Mouse (Mus musculus): ENCODE results near the gene Tmem119. TPM values are rescaled to one million over a fixed set of nuclear protein-coding genes. Genes with fewer than 3 reads are reported as not detected.

Tmem119 gene
- polyA plus RNA-seq, 1 experiment from 2014 or later = 13.0 TPM

DNA sequence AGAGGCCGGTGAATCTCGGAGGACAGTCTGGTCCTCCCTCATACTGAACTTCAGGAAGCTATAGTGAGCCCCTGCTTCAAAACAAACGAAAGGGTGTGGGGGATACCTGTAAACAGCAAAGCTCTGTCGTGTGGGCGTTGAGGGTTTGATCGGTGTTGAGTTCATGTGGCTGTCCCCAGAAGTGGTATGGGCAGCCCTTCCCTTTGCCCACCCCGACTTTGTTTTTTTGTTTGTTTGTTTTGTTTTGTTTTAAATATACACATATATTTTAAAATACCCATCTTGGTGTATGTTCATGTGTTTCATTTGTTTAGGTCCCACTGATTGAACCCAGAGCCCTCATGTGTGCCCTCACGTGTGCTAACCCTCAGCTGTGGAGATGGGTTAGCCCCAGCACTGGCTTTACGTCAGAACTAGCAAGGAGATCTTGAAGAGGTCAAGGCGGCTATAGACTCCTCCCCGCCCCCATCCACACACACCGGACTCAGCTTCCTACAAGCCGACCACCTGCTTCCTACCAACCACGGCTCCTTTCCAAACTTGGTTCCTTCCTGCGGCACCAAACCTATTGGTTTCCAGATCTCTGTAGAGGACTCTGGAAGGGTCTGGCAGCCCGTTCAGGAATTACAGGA is 33.1 kb upstream of the Tmem119 start:
- 60% methylated on average over 16 of the region's 16 CpGs for WGBS
- H3K36me3 ChIP-seq = no peaks in the 10 kb centered on the region
- no peak overlapping the region for H3K4me2 ChIP-seq
- H3K4me3 ChIP-seq = no peak overlapping the region
- no peak overlapping the region for H3K27ac ChIP-seq (ENCODE audit: poor library complexity, severe bottlenecking)
- H3K4me1 ChIP-seq (replicated peaks) = peaks cover 6% of the 10 kb centered on the region; the same call in 1 of the 2 replicates
- H3K9me3 ChIP-seq (replicated peaks) = no peaks in the 10 kb centered on the region
- no peaks in the 10 kb centered on the region for H3K27me3 ChIP-seq (replicated peaks)
- no peak for ATAC-seq (ENCODE audit: insufficient number of reproducible peaks, low FRiP score)
- H3K9ac ChIP-seq = no peak overlapping the region

DNA sequence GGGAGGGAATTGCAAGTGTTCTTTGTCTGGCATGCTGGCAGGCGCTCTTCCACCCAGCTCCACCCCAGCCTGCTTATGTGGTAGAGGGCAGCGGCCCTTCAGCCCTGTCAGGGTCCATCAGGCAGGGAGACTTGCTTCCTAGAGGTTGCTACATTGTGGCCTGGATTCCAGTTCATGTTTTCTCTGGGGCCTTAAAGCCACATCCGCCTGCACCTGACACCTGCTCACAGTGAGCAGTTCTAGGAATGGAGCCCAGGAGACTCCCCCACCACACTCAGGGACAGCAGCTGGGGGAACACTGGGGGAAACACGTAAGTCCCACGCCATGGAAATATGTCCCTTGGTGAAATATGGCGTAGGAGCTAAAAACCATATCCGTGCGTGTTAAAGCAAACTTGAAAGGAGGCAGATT is 32.2 kb upstream of the Tmem119 start, which contains the start of gene Selplg:
Gene Selplg (minus strand): TSS at position 155 of the 412 bp plus-strand sequence.
- Histone ChIP-seq H3K4me1 (replicated peaks) (peaks cover 6% of the 10 kb centered on the region; the same call in 1 of the 2 replicates), H3K9me3 (replicated peaks) (no peaks in the 10 kb centered on the region), H3K4me2 (no peak within 1 kb of the TSS), H3K27ac (ENCODE audit: poor library complexity, severe bottlenecking) (no peak within 1 kb of the TSS), H3K27me3 (replicated peaks) (no peaks in the 10 kb centered on the region), H3K4me3 (no peak within 1 kb of the TSS), H3K9ac (no peak within 1 kb of the TSS), H3K36me3 (no peaks in the 10 kb centered on the region)
- WGBS = 48% methylated on average over 8 of the region's 8 CpGs
- no peak for ATAC-seq (ENCODE audit: insufficient number of reproducible peaks, low FRiP score)

DNA sequence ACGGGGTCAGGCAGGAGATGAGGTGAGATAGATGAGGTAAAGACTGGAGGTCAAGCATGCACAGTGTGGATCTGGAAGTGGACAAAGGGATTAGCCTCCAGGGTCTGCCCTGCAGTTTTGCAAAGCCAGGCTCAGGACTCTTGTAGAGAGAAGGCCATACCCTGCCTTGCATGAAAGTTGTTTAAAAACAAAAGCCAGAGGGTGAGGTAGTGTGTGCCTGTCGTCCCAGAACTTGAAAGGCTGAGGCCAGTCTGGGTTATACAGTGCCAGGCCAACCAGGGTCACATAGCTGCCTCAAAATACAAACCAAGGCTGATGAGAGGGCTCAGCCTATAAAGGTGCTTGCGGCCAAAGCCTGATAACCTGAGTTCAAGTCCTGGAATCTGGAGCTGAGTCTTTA is 31.4 kb upstream of the Tmem119 start:
- peaks cover 6% of the 10 kb centered on the region; the same call in 1 of the 2 replicates for H3K4me1 ChIP-seq (replicated peaks)
- WGBS = 73% methylated on average over 3 of the region's 3 CpGs
- ATAC-seq (ENCODE audit: insufficient number of reproducible peaks, low FRiP score) = no peak
- no peak overlapping the region for H3K4me2 ChIP-seq
- no peaks in the 10 kb centered on the region for H3K9me3 ChIP-seq (replicated peaks)
- no peak overlapping the region for H3K9ac ChIP-seq
- H3K4me3 ChIP-seq = no peak overlapping the region
- no peak overlapping the region for H3K27ac ChIP-seq (ENCODE audit: poor library complexity, severe bottlenecking)
- H3K27me3 ChIP-seq (replicated peaks) = no peaks in the 10 kb centered on the region; the same call in 1 of the 2 replicates
- no peaks in the 10 kb centered on the region for H3K36me3 ChIP-seq

DNA sequence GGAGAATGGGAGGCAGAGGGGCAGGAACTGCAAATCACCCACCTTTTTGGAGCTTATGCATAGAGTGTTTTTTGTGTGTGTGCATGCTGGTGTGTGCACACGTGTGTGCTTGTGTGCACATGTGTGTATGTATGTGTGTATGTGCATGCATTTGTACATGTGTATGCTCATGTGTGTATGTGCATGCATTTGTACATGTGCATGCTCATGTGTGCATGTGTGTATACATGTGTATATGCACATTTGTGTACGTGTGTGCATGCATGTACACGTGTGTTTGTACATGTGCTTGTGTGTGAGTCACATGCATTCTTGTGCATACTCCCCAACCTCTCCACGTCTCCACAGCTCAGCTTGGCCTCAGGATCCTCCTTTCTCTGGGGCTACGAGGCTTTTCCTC is 30.5 kb upstream of the Tmem119 start:
- Histone ChIP-seq H3K9ac (no peak overlapping the region), H3K4me1 (replicated peaks) (peaks cover 6% of the 10 kb centered on the region; the same call in 1 of the 2 replicates), H3K27ac (ENCODE audit: poor library complexity, severe bottlenecking) (no peak overlapping the region), H3K4me3 (no peak overlapping the region), H3K27me3 (replicated peaks) (no peaks in the 10 kb centered on the region; the same call in 1 of the 2 replicates), H3K9me3 (replicated peaks) (no peaks in the 10 kb centered on the region), H3K36me3 (no peaks in the 10 kb centered on the region), H3K4me2 (no peak overlapping the region)
- ATAC-seq (ENCODE audit: insufficient number of reproducible peaks, low FRiP score) = no peak
- WGBS = 91% methylated on average over 5 of the region's 5 CpGs

DNA sequence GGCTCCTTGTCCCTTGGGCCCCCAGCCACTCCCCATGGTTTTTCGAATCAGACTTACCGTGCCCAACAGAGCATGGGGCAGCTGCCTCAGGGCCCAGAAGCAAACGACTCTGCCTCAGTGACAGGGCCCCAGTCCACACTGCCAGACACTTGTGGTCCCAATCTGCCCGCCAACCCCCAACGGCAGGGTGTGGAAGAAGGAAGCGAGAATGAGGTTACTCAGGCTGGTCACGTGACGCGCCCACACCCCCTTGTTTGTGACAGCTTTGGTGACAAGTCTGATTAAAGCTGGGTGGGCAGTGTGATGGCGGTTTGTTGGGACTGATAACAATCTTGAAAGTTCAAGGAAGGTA is 30.0 kb upstream of the Tmem119 start:
- Histone ChIP-seq H3K9me3 (replicated peaks) (no peaks in the 10 kb centered on the region), H3K4me2 (no peak overlapping the region), H3K36me3 (no peaks in the 10 kb centered on the region), H3K27ac (ENCODE audit: poor library complexity, severe bottlenecking) (no peak overlapping the region), H3K27me3 (replicated peaks) (no peaks in the 10 kb centered on the region; the same call in 1 of the 2 replicates), H3K4me3 (no peak overlapping the region), H3K4me1 (replicated peaks) (peaks cover 6% of the 10 kb centered on the region; the same call in 1 of the 2 replicates), H3K9ac (no peak overlapping the region)
- WGBS = 34% methylated on average over 10 of the region's 10 CpGs
- ATAC-seq (ENCODE audit: insufficient number of reproducible peaks, low FRiP score) = no peak

DNA sequence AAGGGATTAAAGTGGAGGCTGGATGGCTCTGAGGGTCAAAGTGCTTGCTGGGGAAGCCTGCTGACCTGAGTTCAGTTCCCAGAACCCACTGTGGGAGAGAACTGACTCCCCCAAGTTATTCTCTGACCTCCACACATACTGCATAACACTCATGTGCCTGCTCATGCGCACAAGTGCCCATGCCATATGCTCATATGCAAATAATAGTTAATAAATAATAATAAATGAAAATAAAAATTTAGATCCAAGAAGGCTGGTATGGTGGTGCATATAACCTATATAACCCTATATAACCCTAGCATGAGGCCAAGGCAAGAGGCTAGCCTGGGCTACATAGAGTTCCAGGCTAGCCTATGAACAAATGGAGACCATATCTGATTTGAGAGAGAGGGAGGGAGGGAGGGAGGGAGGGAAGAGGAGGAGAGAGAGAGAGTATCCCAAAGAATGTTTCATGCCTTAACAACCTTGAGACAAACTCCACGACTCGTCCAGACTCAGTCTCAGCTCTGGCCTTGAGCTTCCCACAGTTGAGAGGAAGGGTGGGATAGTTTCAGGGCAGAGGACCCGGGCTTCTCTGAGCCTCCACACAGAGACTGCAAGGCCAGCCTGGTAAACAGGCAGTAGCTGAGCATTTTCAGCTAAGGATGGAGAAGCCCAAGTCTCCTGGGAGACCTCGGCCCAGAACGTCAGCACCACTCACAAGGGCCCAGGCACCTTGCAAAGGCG is 29.4 kb upstream of the Tmem119 start:
- Histone ChIP-seq H3K4me1 (replicated peaks) (peaks cover 6% of the 10 kb centered on the region; the same call in 1 of the 2 replicates), H3K36me3 (no peaks in the 10 kb centered on the region), H3K4me2 (no peak overlapping the region), H3K4me3 (no peak overlapping the region), H3K9ac (no peak overlapping the region), H3K27me3 (replicated peaks) (no peaks in the 10 kb centered on the region; the same call in 1 of the 2 replicates), H3K9me3 (replicated peaks) (no peaks in the 10 kb centered on the region), H3K27ac (ENCODE audit: poor library complexity, severe bottlenecking) (no peak overlapping the region)
- ATAC-seq (ENCODE audit: insufficient number of reproducible peaks, low FRiP score) = no peak
- WGBS = 75% methylated on average over 7 of the region's 7 CpGs

DNA sequence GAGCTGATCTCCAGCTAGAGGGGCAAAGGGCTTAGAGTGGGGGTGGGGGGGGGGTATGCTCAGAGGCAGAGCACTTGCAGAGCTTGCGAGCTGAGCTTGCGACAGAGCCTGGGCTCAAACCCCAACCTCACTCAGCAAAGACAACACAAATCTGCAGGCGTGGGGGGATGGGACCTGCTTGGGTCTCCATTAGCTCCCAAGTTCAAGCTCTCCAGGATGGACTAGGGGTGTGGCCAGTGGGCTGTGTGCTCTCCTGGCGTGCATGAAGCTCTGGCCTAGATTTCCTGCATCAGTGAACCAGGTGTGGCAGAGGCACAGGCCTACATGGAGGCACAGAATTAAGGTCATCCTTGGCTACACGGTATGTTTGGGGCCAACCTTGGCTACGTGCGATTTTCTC is 28.2 kb upstream of the Tmem119 start:
- Histone ChIP-seq H3K9ac (no peak overlapping the region), H3K4me2 (no peak overlapping the region), H3K36me3 (no peaks in the 10 kb centered on the region), H3K9me3 (replicated peaks) (no peaks in the 10 kb centered on the region), H3K4me1 (replicated peaks) (peaks cover 6% of the 10 kb centered on the region; the same call in 1 of the 2 replicates), H3K4me3 (no peak overlapping the region), H3K27ac (ENCODE audit: poor library complexity, severe bottlenecking) (no peak overlapping the region), H3K27me3 (replicated peaks) (no peaks in the 10 kb centered on the region; the same call in 1 of the 2 replicates)
- no peak for ATAC-seq (ENCODE audit: insufficient number of reproducible peaks, low FRiP score)
- 62% methylated on average over 7 of the region's 7 CpGs for WGBS

DNA sequence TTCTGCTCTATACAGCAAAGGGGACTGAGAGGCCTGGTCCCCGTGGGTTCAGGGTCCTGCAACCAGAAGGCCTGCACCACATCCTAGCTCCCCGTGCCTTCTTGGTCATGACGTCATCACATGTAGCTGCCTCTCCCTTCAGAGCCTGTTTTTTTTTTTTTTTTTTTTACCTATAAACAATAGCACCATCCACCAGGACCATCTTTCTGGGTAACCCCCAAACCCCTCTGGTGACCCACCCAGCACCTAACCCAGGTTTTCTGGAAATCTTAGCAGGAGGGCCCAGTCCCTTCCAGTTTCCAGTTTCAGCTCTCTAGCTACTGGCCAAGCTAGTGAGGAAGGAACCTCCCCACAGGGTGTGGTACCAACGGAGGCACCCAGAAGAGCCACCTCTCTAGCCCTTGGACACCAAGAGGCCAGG is 27.7 kb upstream of the Tmem119 start:
- no peak overlapping the region for H3K4me2 ChIP-seq
- H3K27ac ChIP-seq (ENCODE audit: poor library complexity, severe bottlenecking) = no peak overlapping the region
- H3K4me3 ChIP-seq = no peak overlapping the region
- WGBS = 42% methylated on average over 4 of the region's 4 CpGs
- H3K9me3 ChIP-seq (replicated peaks) = no peaks in the 10 kb centered on the region
- H3K9ac ChIP-seq = no peak overlapping the region
- no peak for ATAC-seq (ENCODE audit: insufficient number of reproducible peaks, low FRiP score)
- peaks cover 6% of the 10 kb centered on the region; the same call in 1 of the 2 replicates for H3K4me1 ChIP-seq (replicated peaks)
- no peaks in the 10 kb centered on the region; the same call in 1 of the 2 replicates for H3K27me3 ChIP-seq (replicated peaks)
- no peaks in the 10 kb centered on the region for H3K36me3 ChIP-seq

DNA sequence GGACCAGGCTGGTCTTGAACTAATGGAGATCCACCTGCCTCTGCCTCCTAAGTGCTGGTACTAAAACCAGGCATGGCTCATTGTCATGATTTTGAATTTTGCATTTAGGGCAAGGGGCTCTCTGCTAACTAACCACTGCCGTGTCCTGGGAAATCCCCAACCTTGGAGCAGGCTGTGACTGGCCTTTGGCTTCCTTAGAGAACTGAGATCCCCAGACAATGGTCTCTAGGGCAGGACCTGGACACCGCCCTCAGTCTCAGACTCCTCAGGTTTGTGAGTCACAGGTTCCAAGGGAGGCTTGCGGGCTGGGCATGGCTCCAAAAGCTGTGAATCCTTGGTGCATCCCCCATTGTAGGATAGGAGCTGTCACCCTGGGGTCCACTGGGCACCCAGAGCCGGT is 26.3 kb upstream of the Tmem119 start:
- no peak overlapping the region for H3K27ac ChIP-seq (ENCODE audit: poor library complexity, severe bottlenecking)
- no peak for ATAC-seq (ENCODE audit: insufficient number of reproducible peaks, low FRiP score)
- H3K4me3 ChIP-seq = no peak overlapping the region
- peaks cover 6% of the 10 kb centered on the region; the same call in 1 of the 2 replicates for H3K4me1 ChIP-seq (replicated peaks)
- no peak overlapping the region for H3K9ac ChIP-seq
- H3K36me3 ChIP-seq = no peaks in the 10 kb centered on the region
- no peaks in the 10 kb centered on the region for H3K9me3 ChIP-seq (replicated peaks)
- WGBS = 83% methylated on average over 4 of the region's 4 CpGs
- no peaks in the 10 kb centered on the region; the same call in 1 of the 2 replicates for H3K27me3 ChIP-seq (replicated peaks)
- H3K4me2 ChIP-seq = no peak overlapping the region

DNA sequence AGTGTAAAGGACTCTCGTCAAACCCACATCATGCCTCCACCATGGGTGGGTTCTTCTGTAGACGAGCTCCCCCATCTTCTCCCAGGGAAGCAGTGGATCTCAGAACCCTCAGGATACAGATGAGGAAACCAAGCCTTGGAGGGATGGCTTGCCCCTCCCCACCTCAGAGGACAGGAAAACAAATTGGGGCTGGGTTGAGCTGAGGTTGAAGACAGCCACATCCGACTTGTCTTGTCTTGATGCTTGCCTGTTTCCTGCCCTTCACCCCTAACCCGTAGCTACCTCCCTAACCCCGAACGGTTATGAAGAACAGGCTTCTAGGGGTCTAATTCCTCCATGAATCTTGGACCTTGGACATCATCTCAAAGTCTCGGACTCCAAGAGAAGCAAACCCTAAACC is 25.2 kb upstream of the Tmem119 start:
- no peak overlapping the region for H3K4me2 ChIP-seq
- H3K4me1 ChIP-seq (replicated peaks) = peaks cover 6% of the 10 kb centered on the region; the same call in 1 of the 2 replicates
- H3K27ac ChIP-seq (ENCODE audit: poor library complexity, severe bottlenecking) = no peak overlapping the region
- H3K9me3 ChIP-seq (replicated peaks) = no peaks in the 10 kb centered on the region
- H3K9ac ChIP-seq = no peak overlapping the region
- 73% methylated on average over 7 of the region's 7 CpGs for WGBS
- H3K27me3 ChIP-seq (replicated peaks) = no peaks in the 10 kb centered on the region; the same call in 1 of the 2 replicates
- no peaks in the 10 kb centered on the region for H3K36me3 ChIP-seq
- H3K4me3 ChIP-seq = no peak overlapping the region
- ATAC-seq (ENCODE audit: insufficient number of reproducible peaks, low FRiP score) = no peak

DNA sequence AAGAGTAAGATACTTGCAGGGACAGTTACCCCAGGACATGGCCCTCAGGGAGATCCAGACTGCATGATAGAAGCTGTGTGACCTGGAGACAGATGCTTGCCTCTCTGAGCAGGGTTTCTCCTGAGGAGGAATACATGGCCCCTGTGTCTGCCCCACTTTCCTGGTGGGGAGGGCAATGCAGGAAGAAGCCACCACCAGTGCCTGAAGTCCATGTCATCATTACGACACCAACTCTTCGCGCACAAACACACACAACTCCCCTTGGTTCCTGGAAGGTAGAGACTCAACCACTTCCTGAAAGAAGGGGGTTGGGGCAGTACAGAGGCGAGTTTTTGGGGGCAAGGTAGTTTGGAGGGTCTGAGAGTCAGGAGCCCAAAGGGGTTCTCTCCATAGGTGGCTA is 23.9 kb upstream of the Tmem119 start:
- Histone ChIP-seq H3K9me3 (replicated peaks) (no peaks in the 10 kb centered on the region), H3K9ac (no peak overlapping the region), H3K27me3 (replicated peaks) (no peaks in the 10 kb centered on the region; the same call in none of the 2 replicates), H3K27ac (ENCODE audit: poor library complexity, severe bottlenecking) (no peak overlapping the region), H3K4me1 (replicated peaks) (no peaks in the 10 kb centered on the region), H3K4me2 (no peak overlapping the region), H3K36me3 (no peaks in the 10 kb centered on the region), H3K4me3 (no peak overlapping the region)
- ATAC-seq (ENCODE audit: insufficient number of reproducible peaks, low FRiP score) = no peak
- 79% methylated on average over 4 of the region's 4 CpGs for WGBS
